Mouse (Mus musculus) embryonic facial prominence, embryonic 11.5 days (tissue): ENCODE data around the gene Ly6g6d. TPM values are rescaled to one million over a fixed set of nuclear protein-coding genes. Genes with fewer than 3 reads are reported as not detected.

Source experiments
- ATAC-seq: fragments of 200-750 bp; cut with Nextera tagmentation; replicated peaks from 2 replicates; pipeline ENCODE4 v1.8.0; 2017; ENCODE audit warnings: low read depth; ENCODE audit not compliant: insufficient number of reproducible peaks, low FRiP score, low TSS enrichment
- DNase-seq: peaks from one replicate; pipeline ENCODE4 v3.0.0-alpha.2; 2015; ENCODE audit warnings: low spot score
- H3K27ac ChIP-seq: fragments of 300-500 bp; sonication (generic); replicated peaks from 2 replicates; pipeline ENCODE4 v1.5.1; 2014; ENCODE audit warnings: mild to moderate bottlenecking, low read depth, low read length, control low read depth
- H3K27me3 ChIP-seq: fragments of 300-500 bp; sonication (generic); 2 replicates; pipeline ENCODE4 v1.6.1; 2014; ENCODE audit warnings: mild to moderate bottlenecking, low read length, moderate library complexity, mixed read lengths; ENCODE audit not compliant: control insufficient read depth, insufficient read depth
- H3K36me3 ChIP-seq: fragments of 300-500 bp; sonication (generic); replicated peaks from 2 replicates; pipeline ENCODE4 v1.6.1; 2014; ENCODE audit warnings: low read depth, mild to moderate bottlenecking, low read length, moderate library complexity, mixed read lengths; ENCODE audit not compliant: control insufficient read depth, insufficient read depth
- H3K4me1 ChIP-seq: fragments of 300-500 bp; sonication (generic); 2 replicates; pipeline ENCODE4 v1.6.1; 2014; ENCODE audit warnings: low read length, mixed read lengths; ENCODE audit not compliant: control insufficient read depth, insufficient read depth
- H3K4me2 ChIP-seq: fragments of 300-500 bp; sonication (generic); 2 replicates; pipeline ENCODE4 v1.6.1; 2014; ENCODE audit warnings: low read depth, mild to moderate bottlenecking, control low read depth, low read length, moderate library complexity
- H3K4me3 ChIP-seq: fragments of 300-500 bp; sonication (generic); 2 replicates; pipeline ENCODE4 v1.5.1; 2014; ENCODE audit warnings: low read depth, low read length, control low read depth
- H3K9ac ChIP-seq: fragments of 300-500 bp; sonication (generic); replicated peaks from 2 replicates; pipeline ENCODE4 v1.6.1; 2014; ENCODE audit warnings: mild to moderate bottlenecking, control low read depth, low read length
- H3K9me3 ChIP-seq: fragments of 300-500 bp; sonication (generic); replicated peaks from 2 replicates; pipeline ENCODE4 v1.6.1; 2016; ENCODE audit warnings: mild to moderate bottlenecking, low read length, inconsistent platforms, mixed read lengths; ENCODE audit not compliant: control insufficient read depth
- WGBS: fragments of 180-500 bp; shearing (Covaris S2); extraction: QIAGEN DNeasy Blood & Tissue Kit; methylation state at CpG from one replicate; pipeline ENCODE4 v1.1.7; 2014; 5-methylcytosine and 5-hydroxymethylcytosine counted together
- polyA plus RNA-seq: library from polyadenylated mRNA; unstranded; fragments of >200 nt; fragmentation: Nextera tagmentation; extraction: Ambion mirVana; gene quantifications from 2 replicates; pipeline ENCODE4 v1.2.1, GENCODE M21; 2014

The Ly6g6d gene
- polyA plus RNA-seq, 1 experiment from 2014 or later = not detected

GRCm38 (mm10) chr17:35083929-35084497 lies 6.1 kb upstream of the Ly6g6d start:
- H3K27ac ChIP-seq = no peak overlapping the region
- H3K9ac ChIP-seq = no peak overlapping the region
- no peak overlapping the region for H3K4me3 ChIP-seq
- no peaks in the 10 kb centered on the region for H3K27me3 ChIP-seq
- 72% methylated on average over 3 of the region's 3 CpGs for WGBS
- DNase-seq (no peak), ATAC-seq (no peak)
- H3K4me2 ChIP-seq = no peak overlapping the region
- no peaks in the 10 kb centered on the region for H3K4me1 ChIP-seq
- no peaks in the 10 kb centered on the region for H3K36me3 ChIP-seq
- H3K9me3 ChIP-seq = no peaks in the 10 kb centered on the region

DNA sequence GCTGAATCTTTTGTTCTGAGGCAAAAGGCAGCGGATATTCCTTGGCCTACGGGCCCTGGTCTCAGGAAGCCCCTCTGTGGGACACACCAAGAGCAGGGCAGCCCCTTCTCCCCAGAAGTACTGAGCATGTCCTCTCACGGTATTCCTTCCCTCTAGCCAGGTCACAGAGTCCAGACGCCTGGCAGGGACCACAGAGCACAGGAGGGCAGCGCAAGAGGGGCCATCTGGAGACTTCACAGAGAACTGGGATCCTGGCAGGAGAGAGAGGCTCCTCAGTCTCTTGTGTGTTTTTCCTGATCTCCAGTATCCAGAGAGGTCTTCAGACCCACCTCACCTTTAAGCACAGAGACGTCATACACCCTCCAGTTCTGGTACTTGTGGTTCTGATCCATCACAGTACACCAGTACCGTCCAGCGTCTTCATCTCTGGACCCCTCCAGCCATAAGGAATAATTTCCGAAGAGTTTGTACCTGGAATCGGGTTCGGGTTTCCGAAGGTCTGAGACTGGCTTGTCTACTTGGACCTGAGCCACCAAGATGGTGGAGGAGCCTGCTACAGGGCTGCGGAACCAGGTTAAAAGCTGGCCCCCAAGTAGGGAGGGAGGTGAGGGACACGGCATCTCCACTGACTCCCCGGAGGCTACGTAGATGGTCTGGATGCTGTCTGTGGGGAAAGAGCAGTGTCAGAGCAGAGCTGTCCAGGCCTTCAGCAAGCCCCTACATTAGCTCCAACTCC lies 5.1 kb upstream of the Ly6g6d start:
- no peak for DNase-seq
- no peak overlapping the region for H3K9ac ChIP-seq

DNA sequence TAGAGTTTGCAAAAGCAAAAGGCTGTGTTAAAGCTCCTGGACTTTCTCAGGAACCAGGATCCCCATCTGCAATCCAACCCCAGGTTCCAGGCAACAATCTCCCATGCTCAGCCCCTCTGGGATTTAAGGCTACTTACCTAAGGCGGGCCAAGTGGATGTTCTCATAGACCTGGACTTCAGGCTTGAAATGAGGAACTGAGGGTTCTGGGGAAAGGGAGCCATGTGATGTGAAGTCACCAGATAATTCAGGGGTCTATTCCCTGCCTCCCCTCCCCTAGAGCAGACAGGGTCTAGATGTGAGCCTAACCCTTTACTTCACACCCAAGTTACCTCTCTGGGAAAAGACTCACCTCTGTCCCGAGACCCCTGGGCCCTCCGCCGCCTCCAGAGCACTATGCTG lies 2.8 kb upstream of the Ly6g6d start:
- H3K4me2 ChIP-seq = no peak overlapping the region
- 66% methylated on average over 4 of the region's 4 CpGs for WGBS
- no peak overlapping the region for H3K9ac ChIP-seq
- H3K27me3 ChIP-seq = no peaks in the 10 kb centered on the region
- H3K27ac ChIP-seq = no peak overlapping the region
- no peaks in the 10 kb centered on the region for H3K9me3 ChIP-seq
- H3K36me3 ChIP-seq = no peaks in the 10 kb centered on the region
- H3K4me1 ChIP-seq = peaks cover 9% of the 10 kb centered on the region
- ATAC-seq (no peak), DNase-seq (no peak)
- no peak overlapping the region for H3K4me3 ChIP-seq

More for the DNA sequence above, 5.1 kb upstream of the Ly6g6d start:
- Histone ChIP-seq H3K4me3 (no peak overlapping the region), H3K4me1 (peaks cover 1% of the 10 kb centered on the region; the same call in 1 of the 2 replicates), H3K9me3 (no peaks in the 10 kb centered on the region), H3K36me3 (no peaks in the 10 kb centered on the region), H3K27ac (no peak overlapping the region), H3K27me3 (no peaks in the 10 kb centered on the region), H3K4me2 (no peak overlapping the region)
- 84% methylated on average over 16 of the region's 16 CpGs for WGBS
- ATAC-seq = no peak

- Histone ChIP-seq H3K4me3 (no peak overlapping the region), H3K27ac (no peak overlapping the region), H3K4me2 (no peak overlapping the region), H3K27me3 (no peaks in the 10 kb centered on the region), H3K36me3 (no peaks in the 10 kb centered on the region), H3K4me1 (peaks cover 9% of the 10 kb centered on the region), H3K9me3 (no peaks in the 10 kb centered on the region), H3K9ac (no peak overlapping the region)
- WGBS = 67% methylated on average over 6 of the region's 6 CpGs
- DNase-seq (no peak), ATAC-seq (no peak)
Observed at GRCm38 (mm10) chr17:35080248-35080647, 2.4 kb upstream of the Ly6g6d start.

- DNase-seq = no peak
- Histone ChIP-seq H3K27ac (no peak overlapping the region), H3K36me3 (no peaks in the 10 kb centered on the region), H3K27me3 (no peaks in the 10 kb centered on the region), H3K9me3 (no peaks in the 10 kb centered on the region), H3K4me3 (no peak overlapping the region), H3K4me2 (no peak overlapping the region), H3K9ac (no peak overlapping the region), H3K4me1 (peaks cover 9% of the 10 kb centered on the region)
- ATAC-seq = no peak
- WGBS = 64% methylated on average over 9 of the region's 9 CpGs
Observed at GRCm38 (mm10) chr17:35079778-35080177, 1.9 kb upstream of the Ly6g6d start.

- Histone ChIP-seq H3K27me3 (no peaks in the 10 kb centered on the region), H3K9ac (peak overlapping the region; percentile 6; the same call in 1 of the 2 replicates), H3K27ac (no peak overlapping the region), H3K36me3 (no peaks in the 10 kb centered on the region), H3K4me2 (no peak overlapping the region), H3K9me3 (no peaks in the 10 kb centered on the region), H3K4me1 (peaks cover 9% of the 10 kb centered on the region), H3K4me3 (no peak overlapping the region)
- no peak for ATAC-seq
- WGBS = 50% methylated on average over 2 of the region's 2 CpGs
- DNase-seq = no peak
Observed at GRCm38 (mm10) chr17:35077285-35077684, 580 bp downstream of the Ly6g6d start.

DNA sequence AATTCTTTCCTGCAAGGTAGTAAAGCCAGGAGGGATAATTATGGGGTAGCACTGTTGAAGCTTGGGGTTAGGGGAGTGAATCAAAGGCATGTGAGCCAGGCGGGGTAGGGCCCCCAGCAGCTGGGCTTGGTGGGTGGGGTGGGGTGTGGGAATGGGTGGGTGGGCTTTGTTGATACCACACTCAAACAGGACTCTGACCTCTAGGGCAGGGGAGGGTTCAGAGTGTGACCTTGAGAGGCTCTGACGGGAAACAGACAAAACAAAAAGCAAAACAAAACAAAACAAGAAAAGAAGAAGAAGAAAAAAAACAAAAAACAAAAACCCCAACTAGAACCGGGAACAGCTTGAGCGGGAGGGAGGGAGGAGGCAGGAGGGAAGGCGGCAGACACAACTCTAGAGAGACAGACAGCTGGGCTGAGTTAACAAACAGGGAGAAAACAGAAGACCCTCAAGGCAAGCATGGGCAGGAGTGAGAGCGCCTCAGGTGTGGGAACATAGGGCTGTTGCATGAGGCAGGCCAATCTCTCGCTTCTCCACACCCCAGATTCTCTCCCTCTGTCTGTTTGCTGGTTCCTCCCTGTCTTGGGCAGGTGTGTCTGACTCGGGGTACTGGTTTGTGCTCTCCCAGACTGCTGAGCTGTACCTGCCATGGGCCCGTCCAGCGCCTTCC lies 1.2 kb downstream of the Ly6g6d start, which contains the start of gene Ly6g6e:
Gene Ly6g6e, plus strand, starts transcription at position 396 of the 670 bp plus-strand sequence.
- H3K9me3 ChIP-seq = no peaks in the 10 kb centered on the region
- ATAC-seq (no peak), DNase-seq (peak; percentile 43)
- WGBS = 15% methylated on average over 10 of the region's 10 CpGs
- H3K9ac ChIP-seq = peak within 1 kb of the TSS; percentile 26
- H3K4me2 ChIP-seq = peak within 1 kb of the TSS; percentile 7; the same call in 1 of the 2 replicates
- H3K4me1 ChIP-seq = peaks cover 9% of the 10 kb centered on the region
- H3K4me3 ChIP-seq = no peak within 1 kb of the TSS
- no peaks in the 10 kb centered on the region for H3K36me3 ChIP-seq
- H3K27ac ChIP-seq = no peak within 1 kb of the TSS
- no peaks in the 10 kb centered on the region for H3K27me3 ChIP-seq

DNA sequence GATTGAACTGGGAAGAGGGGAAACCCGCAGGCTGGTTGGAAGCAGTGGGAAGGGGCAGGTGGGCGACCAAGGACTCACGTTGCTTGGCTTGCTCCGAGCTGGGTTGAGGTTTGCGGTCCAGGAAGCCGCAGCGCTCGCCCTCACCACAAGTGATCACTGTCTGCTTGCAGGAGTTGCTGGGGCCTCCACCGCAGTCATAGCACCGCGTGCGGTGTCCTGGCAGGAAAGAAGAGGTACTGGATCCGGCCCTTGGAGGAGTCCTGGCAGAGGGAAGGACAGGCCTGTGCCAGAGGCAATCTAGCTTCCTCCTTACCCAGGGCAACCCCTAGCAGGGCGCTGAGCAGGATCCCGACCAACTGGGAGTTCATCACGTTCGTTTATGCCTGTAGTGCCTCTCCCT lies 3.8 kb downstream of the Ly6g6d start:
- Histone ChIP-seq H3K27me3 (no peaks in the 10 kb centered on the region), H3K27ac (no peak overlapping the region)
- 49% methylated on average over 16 of the region's 17 CpGs for WGBS

More for the DNA sequence above, 3.8 kb downstream of the Ly6g6d start:
- peaks cover 9% of the 10 kb centered on the region for H3K4me1 ChIP-seq
- no peak overlapping the region for H3K4me2 ChIP-seq
- no peaks in the 10 kb centered on the region for H3K36me3 ChIP-seq
- no peak overlapping the region for H3K4me3 ChIP-seq
- ATAC-seq = no peak
- no peak overlapping the region for H3K9ac ChIP-seq
- DNase-seq = no peak
- no peaks in the 10 kb centered on the region for H3K9me3 ChIP-seq
